Mouse (Mus musculus) heart, embryonic 16.5 days (tissue): ENCODE results near the gene Sel1l3. TPM values are rescaled to one million over a fixed set of nuclear protein-coding genes. Genes with fewer than 3 reads are reported as not detected.

Source experiments
- ATAC-seq: fragments of 200-750 bp; cut with Nextera tagmentation; replicated peaks from 2 replicates; pipeline ENCODE4 v1.8.0; 2017; ENCODE audit warnings: moderate number of reproducible peaks; ENCODE audit not compliant: insufficient read depth, low FRiP score; ENCODE audit errors: extremely low read depth
- H3K27ac ChIP-seq: fragments of 300-500 bp; sonication (generic); 2 replicates; pipeline ENCODE4 v1.5.1; 2014; ENCODE audit warnings: mild to moderate bottlenecking, low read length, control low read depth, moderate library complexity
- H3K27me3 ChIP-seq: fragments of 300-500 bp; sonication (generic); 2 replicates; pipeline ENCODE4 v1.6.1; 2014; ENCODE audit warnings: low read length, mixed read lengths; ENCODE audit not compliant: control insufficient read depth, insufficient read depth
- H3K36me3 ChIP-seq: fragments of 300-500 bp; sonication (generic); 2 replicates; pipeline ENCODE4 v1.6.1; 2014; ENCODE audit not compliant: control insufficient read depth, insufficient read depth
- H3K4me1 ChIP-seq: fragments of 300-500 bp; sonication (generic); 2 replicates; pipeline ENCODE4 v1.6.1; 2014; ENCODE audit warnings: low read length, mixed read lengths; ENCODE audit not compliant: control insufficient read depth, insufficient read depth
- H3K4me2 ChIP-seq: fragments of 300-500 bp; sonication (generic); 2 replicates; pipeline ENCODE4 v1.6.1; 2014; ENCODE audit warnings: low read depth, mild to moderate bottlenecking, control low read depth, low read length
- H3K4me3 ChIP-seq: fragments of 300-500 bp; sonication (generic); 2 replicates; pipeline ENCODE4 v1.5.1; 2014; ENCODE audit warnings: mild to moderate bottlenecking, control low read depth, low read length
- H3K9ac ChIP-seq: fragments of 300-500 bp; sonication (generic); 2 replicates; pipeline ENCODE4 v1.6.1; 2014; ENCODE audit warnings: low read length, control low read depth
- H3K9me3 ChIP-seq: fragments of 300-500 bp; sonication (generic); replicated peaks from 2 replicates; pipeline ENCODE4 v1.6.1; 2016; ENCODE audit warnings: low read length; ENCODE audit not compliant: control insufficient read depth
- WGBS: fragments of 180-500 bp; shearing (Covaris S2); extraction: QIAGEN DNeasy Blood & Tissue Kit; methylation state at CpG from one replicate; pipeline ENCODE4 v1.1.7; 2014; 5-methylcytosine and 5-hydroxymethylcytosine counted together
- polyA plus RNA-seq: library from polyadenylated mRNA; unstranded; fragments of >200 nt; fragmentation: Nextera tagmentation; extraction: Ambion mirVana; gene quantifications from 2 replicates; pipeline ENCODE4 v1.2.1, GENCODE M21; 2015

The Sel1l3 gene
- polyA plus RNA-seq, 1 experiment from 2014 or later = 0.91 TPM

DNA sequence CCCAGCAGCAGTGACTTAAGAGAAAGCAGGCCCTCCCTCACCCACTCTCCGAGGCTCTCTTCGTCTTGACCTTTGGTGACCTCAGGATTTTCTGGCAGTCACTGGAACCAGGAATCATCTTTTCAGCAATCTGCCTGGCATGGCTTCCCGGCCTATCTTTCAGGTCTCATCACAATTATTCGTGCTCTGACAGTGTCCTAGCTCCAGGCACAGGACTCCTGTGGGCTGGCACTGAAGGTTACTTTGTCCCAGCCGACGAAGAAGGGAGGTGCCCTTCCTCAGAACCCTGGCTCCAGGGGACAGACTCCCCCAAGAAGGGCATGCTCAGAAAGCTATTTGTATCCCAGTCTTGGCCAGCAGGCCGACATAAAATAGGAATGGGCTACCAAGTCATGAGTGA lies 4.0 kb downstream of the Sel1l3 start:
- no peak overlapping the region for H3K27ac ChIP-seq
- peaks cover 26% of the 10 kb centered on the region for H3K27me3 ChIP-seq
- WGBS = 56% methylated on average over 7 of the region's 7 CpGs
- H3K4me1 ChIP-seq = peaks cover 10% of the 10 kb centered on the region
- H3K9me3 ChIP-seq = no peaks in the 10 kb centered on the region
- H3K4me3 ChIP-seq = no peak overlapping the region
- no peak overlapping the region for H3K4me2 ChIP-seq
- no peak overlapping the region for H3K9ac ChIP-seq
- H3K36me3 ChIP-seq = no peaks in the 10 kb centered on the region
- no peak for ATAC-seq

DNA sequence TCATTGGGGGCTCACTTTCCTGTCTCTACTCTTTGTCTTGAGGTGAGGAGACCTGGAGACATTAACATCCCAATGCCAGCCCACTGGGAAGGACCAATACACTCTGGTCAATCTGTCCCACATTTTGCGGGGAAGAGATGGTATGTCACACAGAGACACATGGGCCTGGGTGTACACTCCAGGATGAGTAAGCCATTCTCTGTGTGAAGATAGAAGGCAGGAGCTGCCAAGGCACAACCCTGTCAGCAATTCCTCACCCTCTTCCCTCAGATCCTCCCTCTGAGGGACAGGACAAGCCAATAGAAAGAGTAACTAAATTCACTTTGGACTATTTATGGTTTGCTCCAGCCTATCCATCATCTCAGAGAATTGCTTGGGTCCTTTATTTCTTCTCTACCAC lies 5.0 kb downstream of the Sel1l3 start:
- Histone ChIP-seq H3K9me3 (no peaks in the 10 kb centered on the region), H3K4me3 (no peak overlapping the region), H3K36me3 (no peaks in the 10 kb centered on the region), H3K27ac (no peak overlapping the region), H3K4me2 (no peak overlapping the region), H3K27me3 (peaks cover 18% of the 10 kb centered on the region), H3K4me1 (peaks cover 5% of the 10 kb centered on the region), H3K9ac (no peak overlapping the region)
- WGBS = 93% methylated on average over 1 of the region's 1 CpGs
- no peak for ATAC-seq

DNA sequence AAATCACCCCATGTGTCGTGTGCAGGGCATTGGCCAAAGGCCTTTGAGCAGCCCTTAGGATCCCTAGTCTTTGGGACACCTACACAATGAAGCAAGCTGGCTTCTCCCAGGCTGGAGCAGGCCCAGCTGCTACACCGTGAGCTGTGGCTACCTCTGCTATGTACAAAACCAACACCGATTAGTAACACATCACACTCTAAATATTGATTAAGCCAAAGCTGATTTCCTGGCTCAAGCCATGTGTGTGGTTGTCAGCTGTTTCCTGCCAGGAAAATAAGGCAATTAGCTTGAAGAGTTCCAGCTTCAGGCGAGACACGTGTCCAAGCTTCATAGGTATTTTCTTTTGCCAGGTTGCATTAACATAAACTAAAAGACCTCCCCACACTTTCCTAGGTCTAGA lies 7.2 kb downstream of the Sel1l3 start:
- 78% methylated on average over 5 of the region's 5 CpGs for WGBS

DNA sequence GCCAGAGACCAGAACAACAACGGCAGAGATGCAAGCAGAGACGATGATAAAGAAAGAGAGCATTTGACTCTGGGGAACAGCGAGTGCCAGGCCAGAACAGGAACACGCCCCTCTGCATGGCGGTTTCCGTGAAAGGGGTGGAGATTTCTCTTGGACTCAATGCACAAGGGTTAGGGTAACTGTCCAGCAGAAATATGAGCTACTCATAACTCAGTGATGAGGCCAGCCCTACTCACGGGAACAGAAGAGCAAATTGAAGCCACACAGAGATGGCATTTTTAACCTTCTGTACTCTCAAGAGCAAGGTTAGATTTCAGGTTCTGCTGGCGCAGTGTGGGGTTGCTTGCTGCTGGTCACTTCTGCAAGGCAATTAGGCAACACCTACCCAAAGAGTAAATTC lies 11.0 kb downstream of the Sel1l3 start:
- H3K4me2 ChIP-seq = no peak overlapping the region
- no peak overlapping the region for H3K9ac ChIP-seq
- 57% methylated on average over 8 of the region's 8 CpGs for WGBS
- H3K27me3 ChIP-seq = no peaks in the 10 kb centered on the region
- no peak overlapping the region for H3K27ac ChIP-seq
- H3K4me3 ChIP-seq = no peak overlapping the region
- H3K4me1 ChIP-seq = no peaks in the 10 kb centered on the region
- no peak for ATAC-seq
- H3K36me3 ChIP-seq = no peaks in the 10 kb centered on the region
- no peaks in the 10 kb centered on the region for H3K9me3 ChIP-seq

More for the DNA sequence above, 7.2 kb downstream of the Sel1l3 start:
- H3K4me2 ChIP-seq = no peak overlapping the region
- H3K36me3 ChIP-seq = no peaks in the 10 kb centered on the region
- ATAC-seq = no peak
- H3K4me1 ChIP-seq = no peaks in the 10 kb centered on the region
- no peak overlapping the region for H3K4me3 ChIP-seq
- H3K9ac ChIP-seq = no peak overlapping the region
- no peak overlapping the region for H3K27ac ChIP-seq
- no peaks in the 10 kb centered on the region for H3K9me3 ChIP-seq
- H3K27me3 ChIP-seq = peaks cover 6% of the 10 kb centered on the region; the same call in 1 of the 2 replicates

DNA sequence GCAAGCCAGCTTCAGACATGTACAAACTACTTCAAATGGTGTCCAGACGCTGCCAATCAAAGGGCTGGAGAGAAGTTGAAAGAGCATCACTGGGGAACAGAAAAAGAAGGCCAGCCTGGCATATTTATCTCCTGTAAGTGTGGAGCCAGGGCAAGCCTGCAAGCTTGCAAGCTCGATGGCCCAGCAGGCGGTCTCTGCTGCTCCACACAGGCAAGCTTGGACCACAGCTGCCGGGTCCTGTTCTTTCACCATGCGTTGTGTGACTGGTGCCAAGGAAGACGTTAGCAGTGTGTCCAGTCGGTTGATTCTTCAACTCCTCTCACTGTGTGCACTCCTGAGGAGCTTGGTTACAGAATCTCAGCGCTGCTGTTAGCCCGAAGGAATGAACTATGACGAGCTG lies 12.9 kb downstream of the Sel1l3 start:
- H3K36me3 ChIP-seq = no peaks in the 10 kb centered on the region
- no peaks in the 10 kb centered on the region for H3K9me3 ChIP-seq
- no peaks in the 10 kb centered on the region for H3K4me1 ChIP-seq
- no peak overlapping the region for H3K4me3 ChIP-seq
- H3K4me2 ChIP-seq = no peak overlapping the region
- 77% methylated on average over 10 of the region's 10 CpGs for WGBS
- no peak for ATAC-seq
- H3K27ac ChIP-seq = no peak overlapping the region
- no peaks in the 10 kb centered on the region for H3K27me3 ChIP-seq
- no peak overlapping the region for H3K9ac ChIP-seq

DNA sequence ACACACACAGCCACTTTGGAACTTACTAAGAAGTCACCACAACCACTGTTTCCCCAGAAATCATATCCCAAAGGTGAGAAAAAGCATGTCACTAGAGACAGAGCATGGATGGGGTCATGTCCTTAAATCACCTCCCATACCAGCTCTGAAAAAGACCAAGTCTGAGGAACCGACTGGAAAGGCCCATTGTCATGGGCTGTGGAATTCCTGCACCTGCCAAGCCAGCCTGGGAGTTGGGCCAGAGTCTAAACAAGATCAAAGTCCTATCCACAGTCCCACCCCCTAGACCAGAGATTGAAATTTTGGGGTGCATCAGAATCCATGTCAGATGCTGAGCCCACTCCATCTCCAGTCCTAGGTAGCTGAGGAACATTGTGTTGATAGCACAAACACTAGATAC lies 15.3 kb downstream of the Sel1l3 start:
- Histone ChIP-seq H3K9me3 (no peaks in the 10 kb centered on the region), H3K27ac (no peak overlapping the region), H3K4me3 (no peak overlapping the region), H3K36me3 (no peaks in the 10 kb centered on the region), H3K4me1 (no peaks in the 10 kb centered on the region), H3K27me3 (no peaks in the 10 kb centered on the region), H3K4me2 (no peak overlapping the region), H3K9ac (no peak overlapping the region)
- 43% methylated on average over 1 of the region's 1 CpGs for WGBS
- no peak for ATAC-seq

DNA sequence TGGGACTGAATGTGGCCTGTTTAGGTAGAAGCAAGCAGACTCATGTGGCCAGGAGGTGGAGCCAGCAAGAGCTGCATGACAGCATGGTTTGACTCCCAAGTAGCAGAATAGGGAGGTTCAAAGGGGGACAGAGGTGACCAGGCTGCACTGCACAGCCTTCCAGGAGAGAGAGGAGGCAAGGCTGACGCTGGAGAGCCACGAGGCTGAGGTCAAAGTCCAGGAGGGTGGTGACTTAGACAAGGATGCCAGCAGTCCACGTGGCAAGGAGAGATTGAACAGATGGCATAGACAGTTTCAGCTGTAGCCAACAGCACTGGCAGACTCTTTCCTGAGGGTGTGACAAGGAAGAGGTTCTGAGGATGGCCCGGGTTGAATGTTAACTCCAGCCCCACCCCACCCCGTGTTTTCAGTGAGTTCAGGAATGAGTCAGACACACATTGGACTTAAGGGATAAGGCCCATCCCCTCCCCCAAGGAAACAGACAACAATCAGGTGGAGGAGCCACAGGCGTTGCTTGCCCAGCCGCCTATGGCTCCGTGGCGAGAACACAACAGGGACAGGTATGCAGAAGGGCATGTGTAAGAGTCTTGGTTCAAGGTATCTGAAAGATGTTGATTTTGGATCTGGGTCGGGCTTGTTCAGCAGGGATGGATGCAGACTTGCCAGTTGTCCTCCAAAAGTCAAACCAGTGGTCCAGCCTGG lies 17.2 kb downstream of the Sel1l3 start:
- WGBS = 56% methylated on average over 10 of the region's 10 CpGs
- Histone ChIP-seq H3K4me1 (no peaks in the 10 kb centered on the region), H3K4me2 (no peak overlapping the region), H3K9me3 (no peaks in the 10 kb centered on the region), H3K27me3 (no peaks in the 10 kb centered on the region), H3K27ac (no peak overlapping the region), H3K4me3 (no peak overlapping the region), H3K36me3 (no peaks in the 10 kb centered on the region), H3K9ac (no peak overlapping the region)
- no peak for ATAC-seq

DNA sequence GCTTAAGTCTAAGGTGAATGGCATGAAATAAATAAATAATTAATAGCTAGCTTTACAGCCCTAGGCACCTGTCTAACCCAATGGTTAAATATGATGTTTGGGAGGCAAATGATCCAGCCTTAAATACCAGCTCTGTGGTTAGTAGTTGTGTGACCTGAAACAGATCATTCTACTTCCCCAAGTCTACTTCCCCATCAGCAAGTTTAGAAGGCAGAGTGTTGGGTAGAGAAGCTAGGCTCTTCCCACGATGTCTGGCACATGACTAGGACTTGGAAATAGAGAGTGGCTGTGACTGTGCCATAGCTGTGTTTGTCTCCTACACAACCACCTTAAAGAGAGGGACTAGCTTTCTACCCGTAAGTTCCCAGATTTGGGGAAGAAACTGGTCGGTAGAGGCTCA lies 18.9 kb downstream of the Sel1l3 start:
- Histone ChIP-seq H3K9ac (no peak overlapping the region), H3K27me3 (no peaks in the 10 kb centered on the region), H3K9me3 (no peaks in the 10 kb centered on the region), H3K4me2 (no peak overlapping the region), H3K4me3 (no peak overlapping the region), H3K36me3 (no peaks in the 10 kb centered on the region), H3K4me1 (no peaks in the 10 kb centered on the region), H3K27ac (no peak overlapping the region)
- no peak for ATAC-seq
- 83% methylated on average over 3 of the region's 3 CpGs for WGBS

DNA sequence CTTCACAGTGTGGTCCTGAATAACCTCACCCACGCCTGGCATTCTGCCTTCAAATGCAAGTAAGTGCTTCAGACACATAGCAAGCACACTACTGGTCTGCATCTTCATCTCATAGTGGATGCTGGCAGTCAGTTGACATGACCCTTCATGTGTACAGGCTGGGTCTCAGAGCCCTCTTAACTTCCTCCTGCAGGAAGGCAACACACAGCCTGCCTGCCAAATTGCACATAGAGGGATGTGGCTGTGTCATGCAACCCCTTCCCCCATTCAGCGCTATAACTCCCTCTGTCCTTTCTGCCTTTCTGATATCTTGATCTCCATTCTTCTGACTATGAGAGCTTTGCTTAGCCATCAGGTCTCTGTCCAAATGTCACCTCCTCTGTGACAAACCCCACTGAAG lies 19.3 kb downstream of the Sel1l3 start:
- no peak overlapping the region for H3K4me3 ChIP-seq
- no peaks in the 10 kb centered on the region for H3K9me3 ChIP-seq
- no peaks in the 10 kb centered on the region for H3K27me3 ChIP-seq
- H3K9ac ChIP-seq = no peak overlapping the region
- H3K27ac ChIP-seq = no peak overlapping the region
- H3K4me2 ChIP-seq = no peak overlapping the region
- H3K36me3 ChIP-seq = no peaks in the 10 kb centered on the region
- H3K4me1 ChIP-seq = no peaks in the 10 kb centered on the region
- 64% methylated on average over 2 of the region's 2 CpGs for WGBS
- no peak for ATAC-seq
